Comparison of ENCODE assay signal across 7 mouse cellular contexts in the genomic region with DNA sequence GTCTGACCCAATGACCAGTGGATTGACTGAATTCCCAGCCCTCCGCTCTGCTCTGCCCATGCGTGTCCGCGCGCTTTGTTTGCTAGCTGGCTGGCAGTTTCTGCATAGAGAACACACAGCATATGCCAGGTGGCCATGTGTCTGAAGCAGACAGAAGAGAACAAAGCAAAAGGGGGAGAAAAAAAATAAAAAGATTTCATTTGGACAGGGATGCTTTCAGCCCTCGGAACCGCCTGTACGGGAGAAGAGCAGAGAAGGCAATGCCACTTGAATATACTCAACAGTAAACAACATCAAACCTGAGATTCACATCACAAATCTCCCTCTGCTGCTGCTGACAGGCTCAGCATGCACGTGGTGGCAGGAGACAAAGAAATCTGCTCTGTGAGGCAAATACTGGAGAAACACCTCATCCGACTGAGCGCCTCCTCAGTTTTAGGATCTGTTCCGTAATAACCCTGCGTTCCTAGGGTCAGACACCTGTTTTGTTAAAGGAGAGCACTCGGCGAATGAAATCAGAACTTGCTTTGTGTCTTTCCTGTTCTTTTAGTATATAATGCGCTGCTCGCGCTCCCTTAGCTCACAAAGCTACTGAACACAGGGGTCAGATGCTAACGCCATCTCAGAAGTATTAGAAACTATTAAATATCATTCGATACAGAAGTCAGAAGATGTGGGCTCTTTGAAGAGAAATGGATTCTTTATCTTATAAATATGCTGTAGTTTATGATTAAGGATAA.
DNase-seq lines count a peak whose midpoint lies in the region; ATAC-seq and TF ChIP-seq lines count a peak whose summit lies in the region.

No protein-coding gene starts in this region.

- H3K4me1 ChIP-seq in olfactory bulb, adult 2 months (ENCODE audit: control insufficient read depth, insufficient read depth, low read length), result no peaks in the 10 kb centered on the region

- 29% methylated on average over 20 of the region's 20 CpGs for WGBS in olfactory bulb, adult 2 months

- no peak overlapping the region for H3K27ac ChIP-seq in olfactory bulb, adult 2 months (ENCODE audit: insufficient read depth, low read depth, low read length)

- peak; percentile 29 to 55 for DNase-seq in cerebellum, postnatal 4 days (ENCODE audit: low spot score in 2 of 2)
- peak; percentile 19 to 43 for DNase-seq in left cerebral cortex, adult 18-20 months (ENCODE audit: low spot score in 2 of 2)
- no peak for DNase-seq in heart, adult 18-20 months
- DNase-seq in urinary bladder, postnatal 25 days (ENCODE audit: low spot score), result no peak

- ATAC-seq in frontal cortex, adult (ENCODE audit: low TSS enrichment), result peak; percentile 96
- no peak for ATAC-seq in erythroblast, adult 5-6 weeks (replicated peaks; ENCODE audit: low FRiP score, poor library complexity, severe bottlenecking)

- TF ChIP-seq POLR2A in olfactory bulb, adult 2 months (IDR thresholded peaks at IDR 0.05; ENCODE audit: insufficient read depth, low read depth, low read length), result no peak

- peak overlapping the region; percentile 4; the same call in 1 of the 2 replicates for H3K4me3 ChIP-seq in olfactory bulb, adult 2 months (ENCODE audit: insufficient read depth, low read depth, low read length)

- no peak for TF ChIP-seq CTCF in olfactory bulb, adult 2 months (IDR thresholded peaks at IDR 0.05; ENCODE audit: insufficient read depth, low read depth, low read length)

Comparison
In these comparisons a context has a peak if more than half of its experiments do, and no peak if none do; other contexts are left out.
1. DNase-seq: peak in cerebellum, postnatal 4 days (2 of 2) and left cerebral cortex, adult 18-20 months (2 of 2); none in heart, adult 18-20 months (0 of 2) and urinary bladder, postnatal 25 days (single experiment).